Mouse (Mus musculus): ENCODE data around the gene Rasgrp2.
A peak's percentile ranks its signal among the peaks of the same experiment; 100 is the strongest.

Rasgrp2 gene

DNA sequence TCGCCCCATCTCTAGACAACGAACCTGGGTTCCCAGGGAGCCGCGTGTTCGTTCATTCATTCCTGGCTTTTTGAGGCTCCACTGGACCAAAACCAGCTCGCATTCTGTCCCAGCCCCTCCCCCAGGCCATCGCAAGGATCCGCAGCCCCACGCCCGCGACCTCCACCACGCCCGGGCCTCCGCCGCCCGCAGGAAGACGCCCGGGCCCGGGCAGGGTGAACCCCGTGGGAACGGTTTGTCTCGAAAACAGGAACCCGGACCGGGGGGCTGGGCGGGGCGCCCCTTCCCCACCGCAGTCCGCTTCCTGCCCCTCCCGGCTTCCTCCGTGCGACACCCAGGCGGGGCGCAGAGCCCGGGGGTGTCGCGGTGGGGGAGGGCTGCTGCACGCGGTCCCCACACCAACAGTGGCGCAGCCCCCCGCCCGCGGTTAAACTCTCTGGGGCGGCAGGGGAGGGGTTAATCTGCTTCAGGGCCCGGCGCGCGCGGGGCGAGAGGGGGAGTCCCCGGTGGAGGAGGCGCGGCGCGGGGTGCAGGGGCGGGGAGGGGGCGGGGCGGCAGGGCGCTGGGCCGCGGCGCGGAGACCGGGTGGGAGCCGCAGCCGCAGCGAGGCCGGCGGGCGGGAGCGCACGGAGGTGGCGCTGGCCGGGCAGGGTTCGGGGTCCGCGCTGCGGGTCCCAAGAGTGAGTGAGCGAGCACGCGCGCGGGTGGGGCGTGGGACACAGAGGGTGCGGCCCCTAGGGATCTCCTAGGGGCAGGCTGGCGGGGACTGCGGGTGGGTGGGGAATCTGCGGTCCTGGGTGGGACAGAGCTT lies at the start of gene Rasgrp2:
Gene Rasgrp2, plus strand, starts transcription at position 56 of the 811 bp plus-strand sequence.
- no peak for DNase-seq (ENCODE audit: low spot score)

GRCm38 (mm10) chr19:6351431-6352106 lies 47.6 kb upstream of the Rasgrp2 start:
- DNase-seq (ENCODE audit: low spot score), result no peak

GRCm38 (mm10) chr19:6352107-6352505 lies 47.0 kb upstream of the Rasgrp2 start:
- no peak for DNase-seq (ENCODE audit: low spot score)

DNA sequence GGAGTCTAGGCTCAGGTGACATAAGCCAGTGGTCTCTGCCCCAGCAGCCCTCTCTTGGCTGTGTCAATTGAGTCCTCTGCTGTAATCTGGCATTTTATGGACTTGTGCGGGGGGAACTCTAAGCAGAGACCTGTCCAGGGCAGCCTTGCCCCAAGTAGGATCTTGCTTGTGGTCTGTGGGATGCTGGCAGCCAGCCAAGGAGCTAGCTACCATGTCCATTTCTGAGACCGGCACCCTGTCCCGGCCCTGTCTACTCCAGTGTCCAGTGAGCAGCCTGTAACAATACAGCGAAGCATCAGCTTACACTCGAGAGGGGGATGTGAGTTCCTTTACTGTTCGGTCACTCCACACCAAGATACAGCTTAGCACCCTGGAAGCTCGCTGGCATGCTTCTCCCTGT lies 45.1 kb upstream of the Rasgrp2 start:
- no peak for DNase-seq (ENCODE audit: low spot score)

GRCm38 (mm10) chr19:6361291-6361690 lies 37.8 kb upstream of the Rasgrp2 start:
- no peak for DNase-seq (ENCODE audit: low spot score)

GRCm38 (mm10) chr19:6363091-6363410 lies 36.1 kb upstream of the Rasgrp2 start:
- no peak for DNase-seq (ENCODE audit: low spot score)

DNA sequence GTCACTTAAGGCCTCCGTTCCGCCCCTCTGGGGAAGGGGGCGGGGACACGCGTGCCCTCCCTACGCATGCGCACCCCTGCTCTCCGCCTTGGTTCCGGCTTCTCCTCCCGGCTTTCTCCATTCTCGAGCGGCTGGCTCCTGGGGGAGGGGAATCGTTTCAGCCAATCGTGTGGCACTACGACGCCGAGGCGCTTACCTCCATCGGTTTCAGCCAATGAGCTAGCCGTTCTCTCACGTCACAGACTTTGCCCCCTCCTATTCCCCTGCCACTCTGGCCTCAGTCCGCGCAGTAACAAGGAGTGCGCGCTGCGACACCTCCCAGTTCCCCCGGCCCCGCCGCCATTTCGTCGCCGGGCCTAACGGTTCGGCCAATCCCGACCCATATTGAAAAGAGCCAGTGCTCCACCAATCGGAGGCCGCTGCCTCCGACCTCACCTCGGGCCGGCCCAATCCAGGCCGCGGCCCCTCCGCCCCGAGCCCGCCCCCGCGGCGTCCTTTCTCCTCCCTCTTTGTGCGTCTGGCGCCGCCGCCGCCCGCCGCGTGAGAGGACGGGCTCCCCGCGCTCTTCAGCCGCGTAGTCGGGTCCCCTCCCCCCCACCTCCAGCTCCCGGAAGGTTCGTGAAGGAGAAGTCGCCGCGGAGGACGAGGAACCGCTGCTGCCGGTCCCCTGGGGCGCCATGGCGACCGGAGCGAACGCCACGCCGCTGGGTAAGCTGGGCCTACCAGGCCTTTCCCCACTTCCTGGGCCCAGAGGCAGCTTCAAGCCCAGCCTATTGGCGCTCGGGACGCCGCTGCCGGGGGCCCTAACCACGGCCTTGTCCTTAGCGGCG lies 35.5 kb upstream of the Rasgrp2 start, which contains the start of gene Sf1:
Gene Sf1, plus strand, starts transcription at position 280 of the 830 bp plus-strand sequence.
- DNase-seq (ENCODE audit: low spot score), result peak; percentile 100

DNA sequence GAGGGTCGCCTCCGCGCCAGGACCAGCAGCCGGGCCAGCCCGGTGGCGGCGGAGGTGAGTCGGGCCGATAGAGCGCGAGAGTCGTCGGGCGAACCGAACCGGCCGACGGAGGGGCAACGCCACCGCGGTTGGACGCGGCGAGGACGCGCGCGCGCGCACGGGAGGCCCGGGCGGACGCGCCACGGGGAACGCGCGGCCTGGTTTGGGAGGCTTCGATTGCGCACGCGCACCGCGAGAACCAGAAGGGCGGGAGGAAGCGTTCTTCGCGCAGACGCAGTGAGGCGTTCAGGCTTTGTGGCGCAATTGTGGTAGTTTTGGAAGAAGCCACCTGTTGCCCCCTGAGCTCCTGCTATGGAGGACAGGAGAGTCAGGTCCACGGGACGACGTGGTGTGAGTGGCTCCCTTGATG lies 34.8 kb upstream of the Rasgrp2 start:
- DNase-seq (ENCODE audit: low spot score), result peak; percentile 92

- DNase-seq (ENCODE audit: low spot score), result no peak
These were observed 34.3 kb upstream of the Rasgrp2 start for GRCm38 (mm10) chr19:6364842-6365241.

DNA sequence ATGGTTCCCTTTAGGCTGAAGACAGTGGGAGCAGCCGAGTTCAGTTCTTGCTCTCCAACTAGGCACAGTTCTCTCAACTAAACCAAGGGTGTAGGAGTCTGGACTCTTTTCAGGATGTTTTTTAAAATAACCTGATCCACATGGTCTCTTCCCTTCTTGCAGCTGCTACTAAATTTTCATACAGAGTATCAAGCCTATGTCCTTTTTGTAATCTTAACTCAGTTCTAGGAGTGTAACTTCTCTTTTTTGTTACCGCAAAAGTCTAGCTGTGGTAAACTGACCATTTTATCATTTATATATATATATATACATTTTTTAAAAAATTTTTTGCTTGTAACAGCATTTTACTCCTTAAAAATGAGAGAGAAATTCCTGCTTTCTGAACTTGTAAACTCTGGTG lies 29.0 kb upstream of the Rasgrp2 start:
- no peak for DNase-seq (ENCODE audit: low spot score)

- no peak for DNase-seq (ENCODE audit: low spot score)
These were observed 26.7 kb upstream of the Rasgrp2 start for GRCm38 (mm10) chr19:6372433-6372832.

DNA sequence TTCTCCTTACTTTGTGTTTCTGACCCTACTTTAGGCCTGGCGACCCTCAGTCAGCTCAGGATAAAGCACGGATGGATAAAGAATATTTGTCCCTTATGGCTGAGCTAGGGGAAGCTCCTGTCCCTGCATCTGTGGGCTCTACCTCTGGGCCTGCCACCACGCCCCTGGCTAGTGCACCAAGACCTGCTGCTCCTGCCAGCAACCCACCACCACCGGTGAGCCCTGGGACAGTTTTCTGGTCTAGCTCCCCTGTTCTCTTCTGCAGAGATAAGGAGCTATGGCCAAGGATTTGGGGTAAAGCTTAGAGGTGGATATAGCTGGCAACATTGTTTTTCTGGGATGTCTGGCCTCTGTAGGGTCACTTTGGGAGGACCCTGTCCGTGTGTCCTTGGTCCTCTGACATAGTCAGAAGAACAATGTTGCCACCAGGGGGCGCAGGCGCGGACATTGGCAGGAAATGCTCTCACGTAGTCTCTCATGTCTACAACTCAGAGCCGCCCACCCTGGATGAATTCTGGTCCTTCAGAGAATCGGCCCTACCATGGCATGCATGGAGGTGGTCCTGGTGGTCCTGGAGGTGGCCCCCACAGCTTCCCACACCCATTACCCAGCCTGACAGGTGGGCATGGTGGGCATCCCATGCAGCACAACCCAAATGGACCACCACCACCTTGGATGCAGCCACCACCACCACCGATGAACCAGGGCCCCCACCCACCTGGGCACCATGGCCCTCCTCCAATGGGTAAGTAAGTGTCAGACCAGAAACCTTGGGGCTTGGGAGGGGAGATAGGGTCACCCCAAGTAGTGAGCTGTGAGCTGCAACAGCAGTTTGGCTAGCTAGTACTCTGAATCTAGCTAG lies 25.4 kb upstream of the Rasgrp2 start:
- peak; percentile 74 for DNase-seq (ENCODE audit: low spot score)

- DNase-seq (ENCODE audit: low spot score), result no peak
These were observed 24.6 kb upstream of the Rasgrp2 start for GRCm38 (mm10) chr19:6374571-6374970.

DNA sequence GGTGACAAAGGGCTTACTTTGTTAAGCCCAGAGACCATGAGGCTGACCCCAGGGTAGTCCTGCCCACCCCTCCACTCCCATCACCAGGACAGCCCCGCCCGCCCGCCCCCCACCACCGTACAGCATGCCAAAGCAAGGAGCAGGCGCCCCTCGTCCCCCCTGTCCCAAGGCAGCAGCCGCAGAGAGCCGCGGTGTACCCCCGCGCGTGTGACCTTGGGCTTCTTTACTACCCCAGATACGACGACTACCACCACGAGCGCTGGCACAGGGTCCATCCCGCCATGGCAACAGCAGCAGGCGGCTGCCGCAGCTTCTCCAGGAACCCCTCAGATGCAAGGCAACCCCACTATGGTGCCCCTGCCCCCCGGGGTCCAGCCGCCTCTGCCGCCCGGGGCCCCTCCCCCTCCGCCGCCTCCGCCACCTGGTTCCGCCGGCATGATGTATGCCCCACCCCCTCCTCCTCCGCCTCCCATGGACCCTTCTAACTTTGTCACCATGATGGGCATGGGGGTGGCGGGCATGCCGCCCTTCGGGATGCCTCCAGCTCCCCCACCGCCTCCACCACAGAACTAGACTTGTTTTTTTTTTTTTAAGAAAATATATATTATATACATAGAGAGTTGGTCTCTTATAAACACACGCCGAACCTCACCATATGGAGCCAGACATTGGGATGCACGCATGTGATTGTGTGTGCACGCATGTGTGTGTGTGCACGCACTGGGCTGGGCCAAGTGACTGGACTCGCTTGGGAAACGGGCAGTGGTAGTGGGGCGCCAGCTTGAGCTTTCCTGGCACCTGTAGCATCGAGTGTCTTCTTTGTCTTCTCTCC lies 23.5 kb upstream of the Rasgrp2 start:
- no peak for DNase-seq (ENCODE audit: low spot score)

- no peak for DNase-seq (ENCODE audit: low spot score)
These were observed 22.9 kb upstream of the Rasgrp2 start for GRCm38 (mm10) chr19:6376255-6376564.

- DNase-seq (ENCODE audit: low spot score), result peak; percentile 70
These were observed 22.5 kb upstream of the Rasgrp2 start for GRCm38 (mm10) chr19:6376643-6377042.

- DNase-seq (ENCODE audit: low spot score), result no peak
These were observed 21.7 kb upstream of the Rasgrp2 start for GRCm38 (mm10) chr19:6377327-6378040.

DNA sequence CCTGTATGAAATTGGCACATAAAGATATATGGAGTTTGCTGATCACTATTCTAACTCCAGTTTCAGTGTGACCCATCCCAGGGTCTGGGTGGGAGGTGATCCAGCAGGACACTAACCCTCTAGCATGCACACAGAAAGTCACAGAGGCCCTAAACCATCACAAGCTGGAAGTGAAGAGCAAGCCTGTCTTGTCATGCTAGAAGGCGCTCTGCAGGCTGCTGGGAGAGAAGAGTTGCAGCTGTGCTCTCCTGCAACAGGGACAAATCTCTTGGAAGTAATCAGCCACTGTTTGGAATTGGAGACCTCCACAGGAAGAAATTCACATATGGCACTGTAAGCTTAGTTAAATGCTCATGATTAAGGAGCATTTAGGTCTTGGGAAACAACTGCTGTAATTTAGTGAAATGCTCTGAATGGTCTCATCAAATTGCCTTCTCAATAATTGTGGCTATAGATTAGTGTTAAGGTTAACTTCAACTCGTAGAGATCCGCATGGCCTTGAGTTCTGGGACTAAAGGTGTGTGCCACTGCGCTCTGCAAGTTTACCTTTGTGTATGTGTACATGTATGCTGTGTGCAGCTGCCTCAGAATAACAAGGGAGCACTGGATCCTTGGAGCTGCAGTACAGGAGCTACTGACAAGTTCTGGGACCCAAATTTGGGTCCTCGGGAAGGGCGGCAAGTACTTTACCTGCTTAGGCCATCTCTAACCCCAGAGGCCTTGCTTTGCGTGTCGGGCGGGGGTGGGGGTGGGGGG lies 18.6 kb upstream of the Rasgrp2 start:
- DNase-seq (ENCODE audit: low spot score), result no peak

DNA sequence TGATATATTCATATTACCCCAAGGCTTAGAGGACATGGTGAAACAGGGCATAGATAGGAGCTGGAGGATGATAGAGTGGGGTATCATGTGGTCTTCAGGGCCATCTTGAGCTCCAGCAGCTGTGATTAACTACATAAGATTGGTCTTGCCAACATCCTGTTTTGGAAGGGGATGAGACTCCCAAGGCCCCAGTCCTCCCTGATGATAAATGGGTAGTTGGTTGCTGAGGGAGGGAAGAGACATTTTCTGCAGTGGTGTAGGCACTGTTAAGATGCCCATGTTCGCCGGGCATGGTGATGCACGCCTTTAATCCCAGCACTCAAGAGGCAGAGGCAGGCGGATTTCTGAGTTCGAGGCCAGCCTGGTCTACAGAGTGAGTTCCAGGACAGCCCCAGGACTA lies 17.9 kb upstream of the Rasgrp2 start:
- no peak for DNase-seq (ENCODE audit: low spot score)

Data from testis, postnatal 14 days (tissue).